Mouse (Mus musculus) embryonic fibroblast, embryonic 13.5 days (primary cell): Measurements from ENCODE around the gene Lbp.

ENCODE experiments used
- CTCF ChIP-seq: IDR thresholded peaks from 2 replicates; pipeline ENCODE4 v1.5.1; 2011; ENCODE audit warnings: mild to moderate bottlenecking, control low read depth, low read length, moderate library complexity, borderline replicate concordance; ENCODE audit not compliant: insufficient read depth
- POLR2A ChIP-seq: IDR thresholded peaks from 2 replicates; pipeline ENCODE4 v1.6.1; 2011; ENCODE audit warnings: low read depth, mild to moderate bottlenecking, control low read depth, low read length, moderate library complexity

DNA sequence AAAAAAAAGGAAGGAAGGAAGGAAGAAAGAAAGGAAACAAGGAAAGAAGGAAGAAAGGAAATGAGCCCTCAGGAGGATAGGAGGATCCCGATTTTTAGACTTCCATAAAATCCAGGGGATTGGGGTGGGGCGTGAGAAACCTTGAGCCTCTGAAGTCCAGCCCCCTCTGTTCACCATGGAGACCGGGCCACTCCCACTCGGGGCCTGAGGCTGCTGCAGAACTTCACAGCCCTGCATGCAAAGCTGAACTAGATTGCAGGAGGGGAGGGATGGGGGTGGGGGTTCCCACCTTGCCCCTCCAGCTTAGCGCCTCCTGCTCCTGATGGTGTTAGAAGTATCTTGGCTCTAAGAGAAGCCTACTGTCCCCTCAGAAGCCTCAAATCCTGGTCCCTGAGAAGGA, 49.4 kb upstream of the Lbp start:
- TF ChIP-seq CTCF (no peak), POLR2A (no peak)
